Mouse (Mus musculus) liver, embryonic 14.5 days (tissue): ENCODE measurements at regions not wholly inside any gene's neighbourhood (a gene's known extent, or its start where the extent isn't known, plus 50 kb on each side); places are given as distances from the start of the nearest gene placed in this dataset.

Experiments
- CTCF ChIP-seq: IDR thresholded peaks from 2 replicates; pipeline ENCODE4 v1.5.1; 2016; ENCODE audit warnings: antibody characterized with exemption, low read depth, control low read depth
- EP300 ChIP-seq: IDR thresholded peaks from 2 replicates; pipeline ENCODE4 v1.6.1; 2016; ENCODE audit warnings: antibody characterized with exemption, low read depth

GRCm38 (mm10) chr13:107596183-107596582, 448.1 kb upstream of the Smim15 start:
- no peak for TF ChIP-seq CTCF
- no peak for TF ChIP-seq EP300
